Mouse (Mus musculus) testis, adult 2 months (tissue): ENCODE measurements at regions not wholly inside any gene's neighbourhood (a gene's known extent, or its start where the extent isn't known, plus 50 kb on each side); places are given as distances from the start of the nearest gene placed in this dataset.

ENCODE experiments used
- H3K27ac ChIP-seq: fragments of 200-500 bp; 2 replicates; pipeline ENCODE4 v1.5.1; 2012; ENCODE audit warnings: low read depth, low read length; ENCODE audit not compliant: control insufficient read depth, insufficient read depth
- H3K27me3 ChIP-seq: fragments of 200-500 bp; 2 replicates; pipeline ENCODE4 v1.6.1; 2012; ENCODE audit warnings: mild to moderate bottlenecking, low read length, moderate library complexity; ENCODE audit not compliant: control insufficient read depth, insufficient read depth
- H3K36me3 ChIP-seq: fragments of 200-500 bp; 2 replicates; pipeline ENCODE4 v1.6.1; 2012; ENCODE audit warnings: mild to moderate bottlenecking, low read length; ENCODE audit not compliant: control insufficient read depth, insufficient read depth
- H3K4me1 ChIP-seq: fragments of 200-500 bp; 2 replicates; pipeline ENCODE4 v1.6.1; 2012; ENCODE audit warnings: low read length; ENCODE audit not compliant: control insufficient read depth, insufficient read depth
- H3K4me3 ChIP-seq: fragments of 200-500 bp; 2 replicates; pipeline ENCODE4 v1.5.1; 2012; ENCODE audit warnings: low read depth, mild to moderate bottlenecking, low read length, moderate library complexity, mixed read lengths; ENCODE audit not compliant: control insufficient read depth
- CTCF ChIP-seq: fragments of 200-500 bp; IDR thresholded peaks from 2 replicates; pipeline ENCODE4 v1.5.1; 2012; ENCODE audit warnings: low read depth, mild to moderate bottlenecking, inconsistent platforms, low read length, moderate library complexity; ENCODE audit not compliant: control insufficient read depth, insufficient read depth, insufficient replicate concordance
- POLR2A ChIP-seq: fragments of 200-500 bp; IDR thresholded peaks from 2 replicates; pipeline ENCODE4 v1.6.1; 2012; ENCODE audit warnings: low read depth, mild to moderate bottlenecking, inconsistent platforms, low read length, moderate library complexity; ENCODE audit not compliant: control insufficient read depth

- Histone ChIP-seq H3K27ac (no peak overlapping the region), H3K4me1 (no peaks in the 10 kb centered on the region), H3K4me3 (no peak overlapping the region), H3K36me3 (no peaks in the 10 kb centered on the region), H3K27me3 (no peaks in the 10 kb centered on the region)
- no peak for TF ChIP-seq CTCF
- TF ChIP-seq POLR2A, result no peak
Measured at GRCm38 (mm10) chr12:58901931-58902330, 109.9 kb downstream of the Sec23a start.

- no peak overlapping the region for H3K27ac ChIP-seq
- no peak overlapping the region for H3K4me3 ChIP-seq
- TF ChIP-seq POLR2A (no peak), CTCF (no peak)
- no peaks in the 10 kb centered on the region for H3K36me3 ChIP-seq
- no peaks in the 10 kb centered on the region for H3K4me1 ChIP-seq
- H3K27me3 ChIP-seq, result no peaks in the 10 kb centered on the region
Measured at GRCm38 (mm10) chr12:58875808-58876207, 136.0 kb downstream of the Sec23a start.

- H3K4me3 ChIP-seq, result no peak overlapping the region
- H3K4me1 ChIP-seq, result no peaks in the 10 kb centered on the region
- H3K27me3 ChIP-seq, result no peaks in the 10 kb centered on the region
- no peak for TF ChIP-seq CTCF
- TF ChIP-seq POLR2A, result no peak
- no peaks in the 10 kb centered on the region for H3K36me3 ChIP-seq
- no peak overlapping the region for H3K27ac ChIP-seq
Measured at GRCm38 (mm10) chr12:58872465-58872864, 139.4 kb downstream of the Sec23a start.

- Histone ChIP-seq H3K27ac (no peak overlapping the region), H3K36me3 (no peaks in the 10 kb centered on the region), H3K27me3 (no peaks in the 10 kb centered on the region), H3K4me1 (no peaks in the 10 kb centered on the region), H3K4me3 (no peak overlapping the region)
- TF ChIP-seq CTCF (no peak), POLR2A (no peak)
Measured at GRCm38 (mm10) chr12:58856498-58856897, 155.3 kb downstream of the Sec23a start.

GRCm38 (mm10) chr12:58851677-58852385 lies 160.0 kb downstream of the Sec23a start:
- Histone ChIP-seq H3K27ac (no peak overlapping the region), H3K36me3 (no peaks in the 10 kb centered on the region), H3K27me3 (no peaks in the 10 kb centered on the region), H3K4me3 (no peak overlapping the region), H3K4me1 (no peaks in the 10 kb centered on the region)
- TF ChIP-seq CTCF (no peak), POLR2A (no peak)

GRCm38 (mm10) chr12:58829656-58830055 lies 182.2 kb downstream of the Sec23a start:
- H3K36me3 ChIP-seq, result no peaks in the 10 kb centered on the region
- no peak overlapping the region for H3K27ac ChIP-seq
- H3K27me3 ChIP-seq, result no peaks in the 10 kb centered on the region
- no peak for TF ChIP-seq POLR2A
- TF ChIP-seq CTCF, result no peak
- H3K4me1 ChIP-seq, result no peaks in the 10 kb centered on the region
- no peak overlapping the region for H3K4me3 ChIP-seq

GRCm38 (mm10) chr12:58827864-58828263 lies 184.0 kb downstream of the Sec23a start:
- Histone ChIP-seq H3K36me3 (no peaks in the 10 kb centered on the region), H3K4me3 (no peak overlapping the region), H3K4me1 (no peaks in the 10 kb centered on the region), H3K27me3 (no peaks in the 10 kb centered on the region), H3K27ac (no peak overlapping the region)
- TF ChIP-seq CTCF (no peak), POLR2A (no peak)

- Histone ChIP-seq H3K27ac (no peak overlapping the region), H3K27me3 (no peaks in the 10 kb centered on the region), H3K4me3 (no peak overlapping the region), H3K4me1 (no peaks in the 10 kb centered on the region), H3K36me3 (no peaks in the 10 kb centered on the region)
- TF ChIP-seq CTCF (no peak), POLR2A (no peak)
Measured at GRCm38 (mm10) chr12:58825139-58825921, 186.5 kb downstream of the Sec23a start.
